Mouse (Mus musculus) lung, embryonic 15.5 days (tissue): ENCODE data around the gene Rora. TPM values are rescaled to one million over a fixed set of nuclear protein-coding genes. Genes with fewer than 3 reads are reported as not detected.

Experiments
- ATAC-seq: fragments of 200-750 bp; cut with Nextera tagmentation; 2 replicates; pipeline ENCODE4 v1.8.0; 2017; ENCODE audit warnings: moderate number of reproducible peaks, borderline replicate concordance; ENCODE audit not compliant: low FRiP score, low TSS enrichment; ENCODE audit errors: extremely low read depth
- H3K27ac ChIP-seq: fragments of 300-500 bp; sonication (generic); 2 replicates; pipeline ENCODE4 v1.5.1; 2015; ENCODE audit warnings: moderate library complexity, mild to moderate bottlenecking, inconsistent platforms
- H3K27me3 ChIP-seq: fragments of 300-500 bp; sonication (generic); 2 replicates; pipeline ENCODE4 v1.6.1; 2015; ENCODE audit warnings: inconsistent platforms
- H3K36me3 ChIP-seq: fragments of 300-500 bp; sonication (generic); 2 replicates; pipeline ENCODE4 v1.6.1; 2015; ENCODE audit warnings: inconsistent platforms
- H3K4me1 ChIP-seq: fragments of 300-500 bp; sonication (generic); 2 replicates; pipeline ENCODE4 v1.6.1; 2015; ENCODE audit warnings: inconsistent platforms
- H3K4me2 ChIP-seq: fragments of 300-500 bp; sonication (generic); 2 replicates; pipeline ENCODE4 v1.6.1; 2015; ENCODE audit warnings: inconsistent platforms, mild to moderate bottlenecking, moderate library complexity
- H3K4me3 ChIP-seq: fragments of 300-500 bp; sonication (generic); 2 replicates; pipeline ENCODE4 v1.5.1; 2015; ENCODE audit warnings: mild to moderate bottlenecking, inconsistent platforms
- H3K9ac ChIP-seq: fragments of 300-500 bp; sonication (generic); 2 replicates; pipeline ENCODE4 v1.6.1; 2015; ENCODE audit warnings: inconsistent platforms
- H3K9me3 ChIP-seq: fragments of 300-500 bp; sonication (generic); 2 replicates; pipeline ENCODE4 v1.6.1; 2016; ENCODE audit warnings: inconsistent platforms
- WGBS: fragments of 180-500 bp; shearing (Covaris S2); methylation state at CpG from one replicate; pipeline ENCODE4 v1.1.7; 2015; 5-methylcytosine and 5-hydroxymethylcytosine counted together
- polyA plus RNA-seq: library from polyadenylated mRNA; unstranded; fragments of >200 nt; fragmentation: Nextera tagmentation; extraction: Ambion mirVana; gene quantifications from 2 replicates; pipeline ENCODE4 v1.2.1, GENCODE M21; 2015

Gene Rora
- polyA plus RNA-seq, 1 experiment from 2014 or later = 6.9 TPM

GRCm38 (mm10) chr9:68689351-68689750, 35.8 kb downstream of the Rora start:
- Histone ChIP-seq H3K9me3 (no peaks in the 10 kb centered on the region), H3K4me3 (no peak overlapping the region), H3K9ac (no peak overlapping the region), H3K4me1 (no peaks in the 10 kb centered on the region), H3K27ac (no peak overlapping the region), H3K27me3 (no peaks in the 10 kb centered on the region), H3K36me3 (no peaks in the 10 kb centered on the region), H3K4me2 (no peak overlapping the region)
- ATAC-seq = no peak
- 32% methylated on average over 4 of the region's 4 CpGs for WGBS

- H3K9ac ChIP-seq = no peak overlapping the region
- 0 out of 2 replicates have a peak overlapping the region, but pooled peaks have one; percentile 1 for H3K27ac ChIP-seq
- H3K4me2 ChIP-seq = no peak overlapping the region
- no peak for ATAC-seq
- no peak overlapping the region for H3K4me3 ChIP-seq
- H3K36me3 ChIP-seq = no peaks in the 10 kb centered on the region
- no peaks in the 10 kb centered on the region for H3K9me3 ChIP-seq
- H3K27me3 ChIP-seq = no peaks in the 10 kb centered on the region
- WGBS = 20% methylated on average over 4 of the region's 4 CpGs
- peaks cover 23% of the 10 kb centered on the region for H3K4me1 ChIP-seq
These were observed 41.4 kb downstream of the Rora start for GRCm38 (mm10) chr9:68694889-68695495.

GRCm38 (mm10) chr9:68695496-68695969, 41.9 kb downstream of the Rora start:
- no peaks in the 10 kb centered on the region for H3K27me3 ChIP-seq
- 0 out of 2 replicates have a peak overlapping the region, but pooled peaks have one; percentile 1 for H3K27ac ChIP-seq
- 19% methylated on average over 16 of the region's 16 CpGs for WGBS
- H3K9ac ChIP-seq = no peak overlapping the region
- H3K4me2 ChIP-seq = 0 out of 2 replicates have a peak overlapping the region, but pooled peaks have one; percentile 4
- no peak for ATAC-seq
- H3K9me3 ChIP-seq = no peaks in the 10 kb centered on the region
- H3K4me3 ChIP-seq = no peak overlapping the region
- no peaks in the 10 kb centered on the region for H3K36me3 ChIP-seq
- peaks cover 23% of the 10 kb centered on the region for H3K4me1 ChIP-seq

GRCm38 (mm10) chr9:68696425-68696956, 42.9 kb downstream of the Rora start:
- H3K9me3 ChIP-seq = no peaks in the 10 kb centered on the region
- H3K27ac ChIP-seq = no peak overlapping the region
- no peak overlapping the region for H3K9ac ChIP-seq
- ATAC-seq = peak; percentile 52; the same call in 1 of the 2 replicates
- no peaks in the 10 kb centered on the region for H3K36me3 ChIP-seq
- H3K27me3 ChIP-seq = no peaks in the 10 kb centered on the region
- no peak overlapping the region for H3K4me2 ChIP-seq
- no peak overlapping the region for H3K4me3 ChIP-seq
- WGBS = 75% methylated on average over 3 of the region's 3 CpGs
- peaks cover 23% of the 10 kb centered on the region for H3K4me1 ChIP-seq

GRCm38 (mm10) chr9:68699341-68699740, 45.8 kb downstream of the Rora start:
- no peak overlapping the region for H3K4me2 ChIP-seq
- H3K27ac ChIP-seq = no peak overlapping the region
- 79% methylated on average over 1 of the region's 1 CpGs for WGBS
- ATAC-seq = no peak
- no peak overlapping the region for H3K4me3 ChIP-seq
- peaks cover 23% of the 10 kb centered on the region for H3K4me1 ChIP-seq
- no peak overlapping the region for H3K9ac ChIP-seq
- no peaks in the 10 kb centered on the region for H3K9me3 ChIP-seq
- H3K27me3 ChIP-seq = no peaks in the 10 kb centered on the region
- H3K36me3 ChIP-seq = no peaks in the 10 kb centered on the region

GRCm38 (mm10) chr9:68699856-68700255, 46.3 kb downstream of the Rora start:
- no peaks in the 10 kb centered on the region for H3K36me3 ChIP-seq
- ATAC-seq = no peak
- 50% methylated on average over 4 of the region's 4 CpGs for WGBS
- H3K4me1 ChIP-seq = peaks cover 20% of the 10 kb centered on the region
- H3K9ac ChIP-seq = no peak overlapping the region
- no peak overlapping the region for H3K4me2 ChIP-seq
- no peaks in the 10 kb centered on the region for H3K27me3 ChIP-seq
- no peak overlapping the region for H3K27ac ChIP-seq
- no peak overlapping the region for H3K4me3 ChIP-seq
- H3K9me3 ChIP-seq = no peaks in the 10 kb centered on the region

- Histone ChIP-seq H3K4me3 (no peak overlapping the region), H3K9ac (no peak overlapping the region), H3K27me3 (no peaks in the 10 kb centered on the region), H3K36me3 (no peaks in the 10 kb centered on the region), H3K9me3 (no peaks in the 10 kb centered on the region), H3K27ac (no peak overlapping the region), H3K4me2 (no peak overlapping the region), H3K4me1 (peaks cover 4% of the 10 kb centered on the region)
- WGBS = 57% methylated on average over 5 of the region's 5 CpGs
- ATAC-seq = no peak
These were observed 54.0 kb downstream of the Rora start for GRCm38 (mm10) chr9:68707636-68708035.

- H3K4me1 ChIP-seq = peaks cover 4% of the 10 kb centered on the region
- ATAC-seq = no peak
- no peak overlapping the region for H3K4me3 ChIP-seq
- no peaks in the 10 kb centered on the region for H3K27me3 ChIP-seq
- H3K9ac ChIP-seq = no peak overlapping the region
- H3K9me3 ChIP-seq = no peaks in the 10 kb centered on the region
- H3K27ac ChIP-seq = no peak overlapping the region
- H3K36me3 ChIP-seq = no peaks in the 10 kb centered on the region
- WGBS = 66% methylated on average over 8 of the region's 8 CpGs
- H3K4me2 ChIP-seq = no peak overlapping the region
These were observed 55.6 kb downstream of the Rora start for GRCm38 (mm10) chr9:68709232-68709631.

- WGBS = 49% methylated on average over 14 of the region's 14 CpGs
- Histone ChIP-seq H3K9ac (no peak overlapping the region), H3K27ac (no peak overlapping the region), H3K9me3 (no peaks in the 10 kb centered on the region), H3K4me2 (no peak overlapping the region), H3K27me3 (no peaks in the 10 kb centered on the region), H3K4me1 (peaks cover under 1% of the 10 kb centered on the region; the same call in 1 of the 2 replicates), H3K4me3 (no peak overlapping the region), H3K36me3 (no peaks in the 10 kb centered on the region)
- no peak for ATAC-seq
These were observed 57.5 kb downstream of the Rora start for GRCm38 (mm10) chr9:68710893-68711654.

- Histone ChIP-seq H3K27me3 (no peaks in the 10 kb centered on the region), H3K27ac (no peak overlapping the region), H3K9ac (no peak overlapping the region), H3K36me3 (no peaks in the 10 kb centered on the region), H3K4me3 (no peak overlapping the region), H3K9me3 (no peaks in the 10 kb centered on the region), H3K4me2 (no peak overlapping the region), H3K4me1 (no peaks in the 10 kb centered on the region)
- 21% methylated on average over 5 of the region's 5 CpGs for WGBS
- no peak for ATAC-seq
These were observed 63.4 kb downstream of the Rora start for GRCm38 (mm10) chr9:68716961-68717360.

GRCm38 (mm10) chr9:68718427-68718826, 64.8 kb downstream of the Rora start:
- H3K4me2 ChIP-seq = no peak overlapping the region
- H3K27ac ChIP-seq = no peak overlapping the region
- 85% methylated on average over 6 of the region's 6 CpGs for WGBS
- no peaks in the 10 kb centered on the region for H3K9me3 ChIP-seq
- H3K9ac ChIP-seq = no peak overlapping the region
- ATAC-seq = no peak
- H3K36me3 ChIP-seq = no peaks in the 10 kb centered on the region
- no peaks in the 10 kb centered on the region for H3K27me3 ChIP-seq
- no peak overlapping the region for H3K4me3 ChIP-seq
- no peaks in the 10 kb centered on the region for H3K4me1 ChIP-seq

GRCm38 (mm10) chr9:68719286-68719685, 65.7 kb downstream of the Rora start:
- 75% methylated on average over 9 of the region's 9 CpGs for WGBS
- Histone ChIP-seq H3K4me3 (no peak overlapping the region), H3K27me3 (no peaks in the 10 kb centered on the region), H3K36me3 (no peaks in the 10 kb centered on the region), H3K4me2 (no peak overlapping the region), H3K27ac (no peak overlapping the region), H3K9me3 (no peaks in the 10 kb centered on the region), H3K9ac (no peak overlapping the region), H3K4me1 (no peaks in the 10 kb centered on the region)
- ATAC-seq = no peak
